Mouse (Mus musculus): ENCODE data around the gene Sdccag8. TPM values are rescaled to one million over a fixed set of nuclear protein-coding genes. Genes with fewer than 3 reads are reported as not detected.
"Not testable (repeated sequence)": the region's sequence is repeated elsewhere in the genome, so short reads cannot be mapped to it uniquely, and the experiment has no call there.

Sdccag8 gene
- total RNA-seq, 1 experiment from 2014 or later, result 49.2 TPM

DNA sequence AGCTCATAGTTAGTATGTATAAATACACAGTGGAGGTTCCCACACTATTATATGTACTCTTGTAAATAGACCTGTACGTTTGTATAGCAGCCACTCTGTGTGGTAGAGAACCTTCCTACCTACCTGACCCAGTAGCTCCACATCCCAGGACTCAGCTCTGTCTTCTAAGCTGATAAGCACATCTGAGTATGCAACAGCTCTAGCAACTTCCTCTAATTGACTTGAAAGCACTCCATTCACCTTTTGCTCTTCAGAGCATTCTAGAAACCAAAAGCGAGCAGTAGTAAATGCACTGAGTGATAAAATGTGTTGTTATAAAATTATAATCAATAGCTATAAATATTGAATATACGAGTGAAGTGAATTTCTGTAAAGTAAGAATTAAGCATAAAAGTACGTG lies 12.5 kb downstream of the Sdccag8 start:
- ATAC-seq (ENCODE audit: extremely low read depth, insufficient number of reproducible peaks, low FRiP score, poor library complexity, severe bottlenecking), result no peak

- peak; percentile 85 for ATAC-seq (ENCODE audit: extremely low read depth, insufficient number of reproducible peaks, low FRiP score, poor library complexity, severe bottlenecking)
Measured at GRCm38 (mm10) chr1:176827365-176827764, 12.9 kb downstream of the Sdccag8 start.

GRCm38 (mm10) chr1:176827945-176828485 lies 13.6 kb downstream of the Sdccag8 start:
- ATAC-seq (ENCODE audit: extremely low read depth, insufficient number of reproducible peaks, low FRiP score, poor library complexity, severe bottlenecking), result no peak

DNA sequence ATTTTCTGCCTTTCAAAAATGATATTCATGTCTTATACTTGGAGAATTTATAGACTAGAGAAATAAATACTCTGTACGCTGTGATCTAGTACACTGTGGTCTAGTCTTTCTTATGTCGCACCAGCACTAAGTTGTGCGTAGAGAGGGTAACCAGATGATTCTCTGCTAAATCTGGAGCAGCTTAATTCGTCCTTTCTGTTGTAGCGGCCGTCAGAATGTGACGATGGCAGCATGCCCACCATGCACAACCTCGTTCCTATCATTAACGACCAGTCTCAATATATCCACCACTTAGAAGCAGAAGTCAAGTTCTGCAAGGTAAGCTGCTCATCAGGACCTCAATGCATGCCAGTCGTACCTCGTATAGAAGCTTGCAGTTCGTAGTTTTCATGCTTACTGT lies 14.2 kb downstream of the Sdccag8 start:
- ATAC-seq (ENCODE audit: extremely low read depth, insufficient number of reproducible peaks, low FRiP score, poor library complexity, severe bottlenecking), result no peak

DNA sequence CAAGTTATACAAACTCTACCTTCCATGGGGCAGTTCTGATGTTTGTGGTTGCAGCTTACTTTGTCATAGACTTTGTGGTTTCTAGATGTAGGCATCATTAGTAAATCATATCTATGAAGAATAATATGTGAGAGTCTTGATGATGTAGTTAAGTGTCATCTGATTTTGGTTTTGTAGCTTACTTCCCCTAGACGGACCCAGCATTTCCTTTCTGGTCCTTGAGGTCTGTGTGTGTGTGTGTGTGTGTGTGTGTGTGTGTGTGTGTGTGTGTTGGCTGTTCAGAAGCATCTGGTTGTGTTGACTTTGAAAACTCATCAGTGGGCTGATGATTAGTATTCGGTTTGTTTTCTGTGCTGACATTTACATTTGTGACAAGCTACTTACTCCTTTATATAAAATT lies 17.6 kb downstream of the Sdccag8 start:
- no peak for ATAC-seq (ENCODE audit: extremely low read depth, insufficient number of reproducible peaks, low FRiP score, poor library complexity, severe bottlenecking)

GRCm38 (mm10) chr1:176832607-176833006 lies 18.1 kb downstream of the Sdccag8 start:
- 0 out of 2 replicates have a peak, but pooled peaks have one; percentile 39 for ATAC-seq (ENCODE audit: extremely low read depth, insufficient number of reproducible peaks, low FRiP score, poor library complexity, severe bottlenecking)

DNA sequence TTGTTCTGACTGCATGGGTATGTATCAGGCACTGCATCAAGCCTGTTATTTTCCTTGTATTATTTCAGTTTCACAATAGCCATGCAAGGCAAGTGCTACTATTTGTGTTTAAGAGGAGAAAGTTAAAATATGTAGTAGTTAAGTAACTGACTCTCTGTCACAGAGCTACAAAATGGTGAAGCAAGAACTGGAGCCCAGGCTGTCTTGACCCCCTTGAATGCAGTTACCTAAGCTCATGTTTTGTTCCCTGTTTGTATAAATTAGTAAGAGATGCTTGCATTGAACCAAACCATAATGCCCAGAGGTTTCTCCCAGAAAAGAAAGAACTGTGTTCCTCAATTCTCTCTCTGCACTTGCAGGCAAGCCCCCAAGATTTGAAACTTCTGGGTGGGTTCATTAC lies 18.8 kb downstream of the Sdccag8 start:
- no peak for ATAC-seq (ENCODE audit: extremely low read depth, insufficient number of reproducible peaks, low FRiP score, poor library complexity, severe bottlenecking)

GRCm38 (mm10) chr1:176833948-176834347 lies 19.5 kb downstream of the Sdccag8 start:
- no peak for ATAC-seq (ENCODE audit: extremely low read depth, insufficient number of reproducible peaks, low FRiP score, poor library complexity, severe bottlenecking)

DNA sequence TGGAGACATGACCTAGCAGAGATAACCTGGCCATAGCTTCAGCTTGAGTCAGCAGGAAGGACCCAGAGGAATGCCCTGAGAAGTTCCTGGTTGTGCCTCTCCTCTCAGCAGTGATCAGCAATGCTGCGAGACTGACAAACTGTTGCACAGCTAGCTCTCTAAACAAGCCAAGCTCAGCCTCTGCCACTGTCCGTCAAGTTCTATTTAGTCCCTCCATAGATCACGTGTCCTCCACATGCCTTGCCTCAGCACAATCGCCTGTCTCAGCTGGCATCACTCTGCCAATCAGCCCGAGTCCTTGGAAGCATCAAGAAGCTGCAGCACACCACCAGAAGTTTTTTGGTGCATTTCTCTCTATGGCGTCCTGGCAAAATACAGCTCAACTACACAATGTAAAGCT lies 20.4 kb downstream of the Sdccag8 start:
- no peak for ATAC-seq (ENCODE audit: extremely low read depth, insufficient number of reproducible peaks, low FRiP score, poor library complexity, severe bottlenecking)

DNA sequence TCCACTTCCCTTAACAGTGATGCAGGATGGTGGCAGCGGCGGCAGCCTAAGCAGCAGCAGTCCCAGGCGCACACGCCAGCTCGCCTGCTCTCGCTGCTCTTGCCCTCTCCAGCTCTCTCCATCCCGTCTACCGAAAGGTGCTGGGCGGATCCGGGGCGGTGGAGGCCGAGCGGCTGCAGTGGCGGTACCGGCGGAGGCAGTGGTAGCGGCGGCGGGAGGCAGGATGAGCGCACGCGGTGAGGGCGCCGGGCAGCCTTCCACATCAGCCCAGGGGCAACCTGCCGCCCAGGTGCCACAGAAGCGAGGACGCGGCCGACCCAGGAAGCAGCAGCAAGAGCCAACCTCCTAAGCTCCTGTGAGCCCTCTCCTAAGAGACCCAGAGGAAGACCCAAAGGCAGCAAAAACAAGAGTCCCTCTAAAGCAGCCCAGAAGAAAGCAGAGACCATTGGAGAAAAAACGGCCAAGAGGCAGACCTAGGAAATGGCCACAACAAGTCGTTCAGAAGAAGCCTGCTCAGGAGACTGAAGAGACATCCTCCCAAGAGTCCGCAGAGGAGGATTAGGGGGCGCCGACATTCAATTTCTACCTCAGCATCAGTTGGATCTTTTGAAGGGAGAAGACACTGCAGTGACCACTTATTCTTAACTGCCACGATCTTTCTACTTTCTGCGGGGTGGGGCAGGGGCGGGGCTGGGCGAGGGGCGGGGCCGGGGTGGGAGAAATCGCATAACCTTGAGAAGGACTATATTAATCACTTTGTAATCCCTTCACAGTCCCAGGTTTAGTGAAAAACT lies 21.2 kb downstream of the Sdccag8 start:
- peak; percentile 25; the same call in 1 of the 2 replicates for ATAC-seq (ENCODE audit: extremely low read depth, insufficient number of reproducible peaks, low FRiP score, poor library complexity, severe bottlenecking)

GRCm38 (mm10) chr1:176836562-176836961 lies 22.1 kb downstream of the Sdccag8 start:
- not testable (repeated sequence) for ATAC-seq (ENCODE audit: extremely low read depth, insufficient number of reproducible peaks, low FRiP score, poor library complexity, severe bottlenecking)

DNA sequence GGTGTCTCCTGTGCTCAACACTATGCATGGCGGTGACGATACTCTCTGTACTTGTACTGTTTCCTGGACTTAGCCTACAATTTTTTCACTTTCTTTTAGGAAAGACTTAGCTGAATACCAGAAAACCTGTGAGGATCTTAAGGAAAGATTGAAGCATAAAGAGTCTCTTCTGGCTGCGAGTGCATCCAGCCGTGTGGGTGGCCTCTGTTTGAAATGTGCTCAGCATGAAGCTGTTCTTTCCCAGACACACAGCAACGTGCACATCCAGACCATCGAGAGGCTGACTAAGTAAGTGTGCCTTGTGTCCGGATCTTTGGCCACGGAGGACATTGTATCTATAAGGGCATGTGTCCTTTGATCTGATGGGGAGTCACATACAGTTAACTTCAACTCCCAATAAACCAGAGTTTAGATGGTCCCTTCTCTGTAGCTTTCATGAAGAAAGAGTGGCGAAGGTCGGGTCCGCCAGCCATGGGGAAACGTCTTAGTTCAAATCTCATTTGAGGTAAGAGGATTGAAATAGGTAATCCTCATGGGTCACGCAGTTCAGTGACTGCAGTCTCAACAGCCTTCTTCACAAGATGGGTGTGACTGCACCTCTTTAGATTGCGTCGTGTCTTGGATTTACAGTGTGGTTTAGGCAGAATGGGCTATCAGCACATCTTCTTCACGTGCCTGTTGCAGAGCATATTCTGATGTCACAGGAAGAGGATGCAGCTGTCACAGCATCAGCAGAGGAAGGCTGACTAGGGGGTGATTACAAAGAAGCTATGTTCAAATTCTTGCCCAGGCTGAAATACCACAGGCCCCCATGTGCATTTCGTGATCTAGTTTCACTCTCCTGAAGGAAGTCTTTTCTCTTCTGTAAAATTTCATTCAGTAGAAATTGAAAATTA lies 30.9 kb downstream of the Sdccag8 start:
- no peak for ATAC-seq (ENCODE audit: extremely low read depth, insufficient number of reproducible peaks, low FRiP score, poor library complexity, severe bottlenecking)

- ATAC-seq (ENCODE audit: extremely low read depth, insufficient number of reproducible peaks, low FRiP score, poor library complexity, severe bottlenecking), result no peak
Measured at GRCm38 (mm10) chr1:176847118-176847859, 32.8 kb downstream of the Sdccag8 start.

GRCm38 (mm10) chr1:176848613-176849290 lies 34.3 kb downstream of the Sdccag8 start:
- no peak for ATAC-seq (ENCODE audit: extremely low read depth, insufficient number of reproducible peaks, low FRiP score, poor library complexity, severe bottlenecking)

DNA sequence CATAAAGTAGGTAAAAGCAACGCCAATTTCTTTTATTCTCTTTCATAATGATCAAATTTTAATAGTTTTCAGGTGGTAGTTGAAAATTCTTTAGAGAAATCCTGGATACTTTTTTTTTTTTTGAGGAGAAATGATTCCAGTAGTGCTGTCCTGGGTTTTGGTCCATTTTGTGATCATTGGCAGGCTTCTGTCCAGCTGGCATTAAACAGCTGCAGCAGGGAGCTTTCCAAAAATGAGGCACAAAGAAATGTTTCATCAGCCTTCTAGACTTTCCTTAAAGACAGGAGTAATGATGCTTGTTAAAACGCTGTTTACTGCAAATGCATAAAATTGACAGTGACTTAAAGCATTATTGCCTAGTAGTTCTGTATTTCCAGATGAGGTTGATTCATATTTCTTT lies 34.9 kb downstream of the Sdccag8 start:
- ATAC-seq (ENCODE audit: extremely low read depth, insufficient number of reproducible peaks, low FRiP score, poor library complexity, severe bottlenecking), result no peak

DNA sequence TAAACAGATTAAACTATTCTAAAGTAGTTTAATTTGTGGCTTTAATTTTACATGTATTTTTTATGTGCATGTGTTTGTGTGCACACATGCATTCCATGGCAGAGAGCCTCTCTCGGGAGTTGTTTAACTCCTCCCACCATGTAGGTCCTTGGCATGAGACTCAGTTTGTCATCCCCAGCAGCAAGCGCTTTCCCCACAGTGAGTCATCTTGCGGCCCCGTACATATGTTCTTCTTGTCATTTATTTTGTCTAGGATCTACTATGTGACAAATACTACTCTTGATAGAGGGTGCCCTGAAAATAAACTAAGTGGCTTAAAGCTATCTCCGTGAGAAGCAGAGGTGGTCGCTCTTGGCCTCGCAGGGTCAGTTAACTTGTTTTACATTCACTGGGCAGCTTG lies 36.9 kb downstream of the Sdccag8 start:
- ATAC-seq (ENCODE audit: extremely low read depth, insufficient number of reproducible peaks, low FRiP score, poor library complexity, severe bottlenecking), result no peak

GRCm38 (mm10) chr1:176852813-176853590 lies 38.5 kb downstream of the Sdccag8 start:
- peak; percentile 61; the same call in 1 of the 2 replicates for ATAC-seq (ENCODE audit: extremely low read depth, insufficient number of reproducible peaks, low FRiP score, poor library complexity, severe bottlenecking)

Measured in neutrophil, adult 5-6 weeks (primary cell).